Mouse (Mus musculus) forebrain, embryonic 11.5 days (tissue): ENCODE measurements around the gene Prox2. TPM values are rescaled to one million over a fixed set of nuclear protein-coding genes. Genes with fewer than 3 reads are reported as not detected.

ENCODE experiments used
- ATAC-seq: fragments of 200-750 bp; cut with Nextera tagmentation; replicated peaks from 2 replicates; pipeline ENCODE4 v1.8.0; 2017; ENCODE audit warnings: moderate TSS enrichment; ENCODE audit not compliant: low FRiP score
- DNase-seq: peaks from one replicate; pipeline ENCODE4 v3.0.0-alpha.2; 2017; ENCODE audit warnings: low spot score
- H3K27ac ChIP-seq: fragments of 300-500 bp; sonication (generic); 2 replicates; pipeline ENCODE4 v1.5.1; 2014; ENCODE audit warnings: low read depth, low read length
- H3K27me3 ChIP-seq: fragments of 300-500 bp; sonication (generic); 2 replicates; pipeline ENCODE4 v1.6.1; 2014; ENCODE audit warnings: mild to moderate bottlenecking, low read length, mixed read lengths; ENCODE audit not compliant: control insufficient read depth, insufficient read depth
- H3K36me3 ChIP-seq: fragments of 300-500 bp; sonication (generic); 2 replicates; pipeline ENCODE4 v1.6.1; 2014; ENCODE audit warnings: mild to moderate bottlenecking, low read length, moderate library complexity, mixed read lengths; ENCODE audit not compliant: control insufficient read depth, insufficient read depth
- H3K4me1 ChIP-seq: fragments of 300-500 bp; sonication (generic); replicated peaks from 2 replicates; pipeline ENCODE4 v1.6.1; 2014; ENCODE audit warnings: low read length, mixed read lengths; ENCODE audit not compliant: control insufficient read depth, insufficient read depth
- H3K4me2 ChIP-seq: fragments of 300-500 bp; sonication (generic); 2 replicates; pipeline ENCODE4 v1.6.1; 2014; ENCODE audit warnings: low read depth, mild to moderate bottlenecking, low read length, moderate library complexity, mixed read lengths; ENCODE audit not compliant: severe bottlenecking
- H3K4me3 ChIP-seq: fragments of 300-500 bp; sonication (generic); 2 replicates; pipeline ENCODE4 v1.5.1; 2014; ENCODE audit warnings: low read depth, low read length
- H3K9ac ChIP-seq: fragments of 300-500 bp; sonication (generic); 2 replicates; pipeline ENCODE4 v1.6.1; 2014; ENCODE audit warnings: low read length
- H3K9me3 ChIP-seq: fragments of 300-500 bp; sonication (generic); 2 replicates; pipeline ENCODE4 v1.6.1; 2016; ENCODE audit warnings: low read length, mixed read lengths; ENCODE audit not compliant: control insufficient read depth
- WGBS: fragments of 180-500 bp; shearing (Covaris S2); extraction: QIAGEN DNeasy Blood & Tissue Kit; methylation state at CpG from one replicate; pipeline ENCODE4 v1.1.7; 2014; 5-methylcytosine and 5-hydroxymethylcytosine counted together
- polyA plus RNA-seq: library from polyadenylated mRNA; unstranded; fragments of >200 nt; fragmentation: Nextera tagmentation; extraction: Ambion mirVana; gene quantifications from 2 replicates; pipeline ENCODE4 v1.2.1, GENCODE M21; 2014

Gene Prox2
- 2.5 and 3.5 TPM in 2 replicates for polyA plus RNA-seq

GRCm38 (mm10) chr12:85110698-85111592 lies at the start of gene Prox2, which contains the start of gene Dlst:
Gene Prox2 (minus strand): TSS chr12:85110759.
Gene Dlst (plus strand): TSS chr12:85110833.
- Histone ChIP-seq H3K9me3 (no peaks in the 10 kb centered on the region), H3K4me3 (peak within 1 kb of the TSS; percentile 90), H3K27me3 (no peaks in the 10 kb centered on the region), H3K27ac (peak within 1 kb of the TSS; percentile 74; the same call in 1 of the 2 replicates), H3K9ac (peak within 1 kb of the TSS; percentile 93), H3K4me2 (peak within 1 kb of the TSS; percentile 81), H3K4me1 (peaks cover 6% of the 10 kb centered on the region), H3K36me3 (no peaks in the 10 kb centered on the region)
- DNase-seq (peak; percentile 94), ATAC-seq (peak; percentile 94)
- WGBS: under 1% methylated on average over 81 of the region's 83 CpGs

GRCm38 (mm10) chr12:85159592-85159991 lies 49.0 kb upstream of the Prox2 start:
- ATAC-seq: no peak
- no peaks in the 10 kb centered on the region for H3K4me1 ChIP-seq
- 72% methylated on average over 5 of the region's 5 CpGs for WGBS

GRCm38 (mm10) chr12:85158801-85159200 lies 48.2 kb upstream of the Prox2 start:
- H3K9ac ChIP-seq: no peak overlapping the region
- no peaks in the 10 kb centered on the region for H3K4me1 ChIP-seq
- H3K4me2 ChIP-seq: no peak overlapping the region
- no peaks in the 10 kb centered on the region for H3K27me3 ChIP-seq
- H3K4me3 ChIP-seq: no peak overlapping the region
- WGBS: 89% methylated on average over 8 of the region's 8 CpGs
- ATAC-seq (no peak), DNase-seq (no peak)
- no peaks in the 10 kb centered on the region for H3K36me3 ChIP-seq
- H3K9me3 ChIP-seq: no peaks in the 10 kb centered on the region
- no peak overlapping the region for H3K27ac ChIP-seq

More at GRCm38 (mm10) chr12:85159592-85159991, 49.0 kb upstream of the Prox2 start:
- no peak overlapping the region for H3K4me2 ChIP-seq
- no peaks in the 10 kb centered on the region for H3K9me3 ChIP-seq
- H3K36me3 ChIP-seq: no peaks in the 10 kb centered on the region
- no peaks in the 10 kb centered on the region for H3K27me3 ChIP-seq
- no peak overlapping the region for H3K27ac ChIP-seq
- no peak overlapping the region for H3K9ac ChIP-seq
- no peak overlapping the region for H3K4me3 ChIP-seq
- no peak for DNase-seq

- Histone ChIP-seq H3K9me3 (no peaks in the 10 kb centered on the region), H3K9ac (no peak overlapping the region), H3K27ac (no peak overlapping the region), H3K4me2 (no peak overlapping the region), H3K4me3 (no peak overlapping the region), H3K27me3 (no peaks in the 10 kb centered on the region), H3K4me1 (no peaks in the 10 kb centered on the region), H3K36me3 (no peaks in the 10 kb centered on the region)
- ATAC-seq: no peak
- DNase-seq: no peak
- WGBS: 92% methylated on average over 14 of the region's 14 CpGs
Observed at GRCm38 (mm10) chr12:85157797-85158460, 47.4 kb upstream of the Prox2 start.

- no peak overlapping the region for H3K27ac ChIP-seq
- no peaks in the 10 kb centered on the region for H3K36me3 ChIP-seq
- no peaks in the 10 kb centered on the region for H3K27me3 ChIP-seq
- H3K4me2 ChIP-seq: no peak overlapping the region
- no peak overlapping the region for H3K4me3 ChIP-seq
- 81% methylated on average over 6 of the region's 6 CpGs for WGBS
- H3K9me3 ChIP-seq: no peaks in the 10 kb centered on the region
- H3K9ac ChIP-seq: no peak overlapping the region
- ATAC-seq: no peak
- H3K4me1 ChIP-seq: no peaks in the 10 kb centered on the region
- DNase-seq: no peak
Observed at GRCm38 (mm10) chr12:85156324-85156723, 45.8 kb upstream of the Prox2 start.

GRCm38 (mm10) chr12:85153011-85153410 lies 42.5 kb upstream of the Prox2 start:
- no peaks in the 10 kb centered on the region for H3K9me3 ChIP-seq
- H3K27me3 ChIP-seq: peaks cover 7% of the 10 kb centered on the region
- H3K27ac ChIP-seq: no peak overlapping the region
- DNase-seq: no peak
- no peak overlapping the region for H3K4me3 ChIP-seq
- H3K9ac ChIP-seq: no peak overlapping the region
- WGBS: 88% methylated on average over 3 of the region's 3 CpGs
- H3K36me3 ChIP-seq: no peaks in the 10 kb centered on the region
- ATAC-seq: no peak
- no peak overlapping the region for H3K4me2 ChIP-seq
- no peaks in the 10 kb centered on the region for H3K4me1 ChIP-seq

GRCm38 (mm10) chr12:85151002-85151774 lies 40.6 kb upstream of the Prox2 start, which contains the start of gene Rps6kl1:
Gene Rps6kl1 (minus strand): TSS chr12:85151264.
- WGBS: 16% methylated on average over 28 of the region's 28 CpGs
- H3K27ac ChIP-seq: no peak within 1 kb of the TSS

GRCm38 (mm10) chr12:85150321-85151001 lies 39.9 kb upstream of the Prox2 start:
- ATAC-seq (no peak), DNase-seq (no peak)
- Histone ChIP-seq H3K27ac (no peak overlapping the region), H3K27me3 (peaks cover 7% of the 10 kb centered on the region), H3K9ac (peak overlapping the region; percentile 44), H3K4me2 (peak overlapping the region; percentile 51), H3K36me3 (no peaks in the 10 kb centered on the region), H3K4me3 (peak overlapping the region; percentile 27), H3K4me1 (no peaks in the 10 kb centered on the region), H3K9me3 (no peaks in the 10 kb centered on the region)
- WGBS: 11% methylated on average over 20 of the region's 20 CpGs

More at GRCm38 (mm10) chr12:85151002-85151774, 40.6 kb upstream of the Prox2 start, which contains the start of gene Rps6kl1:
- peak; percentile 80 for ATAC-seq
- H3K27me3 ChIP-seq: peaks cover 7% of the 10 kb centered on the region
- H3K9me3 ChIP-seq: no peaks in the 10 kb centered on the region
- H3K36me3 ChIP-seq: no peaks in the 10 kb centered on the region
- peak within 1 kb of the TSS; percentile 51 for H3K4me2 ChIP-seq
- DNase-seq: peak; percentile 79
- H3K9ac ChIP-seq: peak within 1 kb of the TSS; percentile 44
- no peaks in the 10 kb centered on the region for H3K4me1 ChIP-seq
- H3K4me3 ChIP-seq: peak within 1 kb of the TSS; percentile 27
